ENCODE assay signal across 8 mouse cellular contexts in genomic region chr11:116218263-116218662, GRCm38 (mm10). TPM values are rescaled to one million over a fixed set of nuclear protein-coding genes. Genes with fewer than 3 reads are reported as not detected.
DNase-seq lines count a peak whose midpoint lies in the region; ATAC-seq and TF ChIP-seq lines count a peak whose summit lies in the region.

No protein-coding gene starts in this region.

- no peak for TF ChIP-seq CTCF in gastrocnemius, adult 2 months (IDR thresholded peaks at IDR 0.05)
- no peak for TF ChIP-seq CTCF in thymus, adult 2 months (IDR thresholded peaks at IDR 0.05; ENCODE audit: borderline replicate concordance, control insufficient read depth, extremely low read depth, insufficient read depth, low read length, poor library complexity)

- no peak for ATAC-seq in forebrain, embryonic 12.5 days (ENCODE audit: low FRiP score)
- no peak for ATAC-seq in intestine, embryonic 14.5 days (replicated peaks; ENCODE audit: low FRiP score, low TSS enrichment, low read depth)

- peaks cover 8% of the 10 kb centered on the region; the same call in 1 of the 2 replicates for H3K9me3 ChIP-seq in forebrain, embryonic 12.5 days
- no peaks in the 10 kb centered on the region for H3K9me3 ChIP-seq in intestine, embryonic 14.5 days (ENCODE audit: control insufficient read depth, low read length)

- intact Hi-C loops in gastrocnemius, adult 2 months (cut with DNase I) = no loop called here

- H3K4me3 ChIP-seq in gastrocnemius, adult 2 months = no peak overlapping the region
- H3K4me3 ChIP-seq in forebrain, embryonic 12.5 days (replicated peaks) = no peak overlapping the region
- H3K4me3 ChIP-seq in intestine, embryonic 14.5 days (ENCODE audit: low read depth, low read length) = no peak overlapping the region
- no peak overlapping the region for H3K4me3 ChIP-seq in thymus, adult 2 months (ENCODE audit: control insufficient read depth, insufficient read depth, low read length)

- H3K36me3 ChIP-seq in forebrain, embryonic 12.5 days (replicated peaks) = no peaks in the 10 kb centered on the region
- H3K36me3 ChIP-seq in intestine, embryonic 14.5 days (ENCODE audit: control insufficient read depth, insufficient read depth, low read length) = no peaks in the 10 kb centered on the region
- H3K36me3 ChIP-seq in thymus, adult 2 months (ENCODE audit: control insufficient read depth, insufficient read depth, low read length) = no peaks in the 10 kb centered on the region

- peak overlapping the region; percentile 78 for H3K27ac ChIP-seq in gastrocnemius, adult 2 months
- peak overlapping the region; percentile 60 for H3K27ac ChIP-seq in forebrain, embryonic 12.5 days
- H3K27ac ChIP-seq in intestine, embryonic 14.5 days (ENCODE audit: low read depth) = peak overlapping the region; percentile 70
- no peak overlapping the region for H3K27ac ChIP-seq in thymus, adult 2 months (ENCODE audit: control insufficient read depth, insufficient read depth, low read length)

- TF ChIP-seq POLR2A in thymus, adult 2 months (IDR thresholded peaks at IDR 0.05; ENCODE audit: control insufficient read depth, extremely low read depth, insufficient read depth, low read length, poor library complexity) = no peak

- WGBS in forebrain, embryonic 12.5 days = 87% methylated on average over 2 of the region's 2 CpGs
- 79% methylated on average over 2 of the region's 2 CpGs for WGBS in intestine, embryonic 14.5 days
- 76% methylated on average over 2 of the region's 2 CpGs for WGBS in thymus, adult 2 months

- peaks cover 25% of the 10 kb centered on the region for H3K4me1 ChIP-seq in forebrain, embryonic 12.5 days
- H3K4me1 ChIP-seq in intestine, embryonic 14.5 days (replicated peaks; ENCODE audit: control insufficient read depth, insufficient read depth, low read length) = peaks cover 29% of the 10 kb centered on the region
- H3K4me1 ChIP-seq in thymus, adult 2 months (replicated peaks; ENCODE audit: control insufficient read depth, insufficient read depth, low read length) = peaks cover 15% of the 10 kb centered on the region

- no peak overlapping the region for H3K4me2 ChIP-seq in forebrain, embryonic 12.5 days
- no peak overlapping the region for H3K4me2 ChIP-seq in intestine, embryonic 14.5 days (ENCODE audit: low read length)

- H3K27me3 ChIP-seq in forebrain, embryonic 12.5 days = peaks cover 28% of the 10 kb centered on the region
- H3K27me3 ChIP-seq in intestine, embryonic 14.5 days (replicated peaks; ENCODE audit: control insufficient read depth, insufficient read depth, low read length) = peaks cover 13% of the 10 kb centered on the region; the same call in 1 of the 2 replicates
- no peaks in the 10 kb centered on the region for H3K27me3 ChIP-seq in thymus, adult 2 months (ENCODE audit: control insufficient read depth, insufficient read depth, low read length)

- peak overlapping the region; percentile 14; the same call in 1 of the 2 replicates for H3K9ac ChIP-seq in forebrain, embryonic 12.5 days
- H3K9ac ChIP-seq in intestine, embryonic 14.5 days (ENCODE audit: low read length) = no peak overlapping the region

- DNase-seq in gastrocnemius, adult 2 months = no peak
- no peak for DNase-seq in gastrocnemius, postnatal 10 days
- no peak for DNase-seq in intestine, embryonic 14.5 days (ENCODE audit: low spot score)
- peak; percentile 38 for DNase-seq in lung, postnatal 14 days
- no peak for DNase-seq in urinary bladder, postnatal 10 days (ENCODE audit: low spot score)
- no peak for DNase-seq in thymus, adult 2 months
- DNase-seq in left cerebral cortex, adult 9 months (ENCODE audit: low spot score in 2 of 2) = no peak

RNA-seq across cellular contexts. Expression of gene Acox1, which starts 19.4 kb away (rescaled TPM):
- total RNA-seq in gastrocnemius, adult 2 months (2021) = 100 to 1,000 TPM in 1 of 2 experiments, 10 to 100 TPM in 1; 79.8 to 118 TPM
- 10 to 100 TPM; 39.1 to 41.4 TPM for total RNA-seq in gastrocnemius, postnatal 10 days (2021)
- 36.0 and 36.8 TPM in 2 replicates for polyA plus RNA-seq in forebrain, embryonic 12.5 days (2016; fragmentation: Nextera tagmentation; extraction: Ambion mirVana)
- polyA plus RNA-seq in intestine, embryonic 14.5 days (2014; fragmentation: Nextera tagmentation; extraction: Ambion mirVana) = 33.3 and 35.1 TPM in 2 replicates
- 39.2 and 44.2 TPM in 2 replicates for polyA plus RNA-seq in thymus, adult 2 months (2012; rRNA removed)

RNA-seq across cellular contexts. Expression of gene Ten1, which starts 19.6 kb away (rescaled TPM):
- 10 to 100 TPM; 14.3 to 17.1 TPM for total RNA-seq in gastrocnemius, adult 2 months (2021)
- total RNA-seq in gastrocnemius, postnatal 10 days (2021) = 10 to 100 TPM; 28.5 to 31.3 TPM
- polyA plus RNA-seq in forebrain, embryonic 12.5 days (2016; fragmentation: Nextera tagmentation; extraction: Ambion mirVana) = 55.9 and 57.4 TPM in 2 replicates
- 88.8 and 93.2 TPM in 2 replicates for polyA plus RNA-seq in intestine, embryonic 14.5 days (2014; fragmentation: Nextera tagmentation; extraction: Ambion mirVana)
- 56.5 and 57.0 TPM in 2 replicates for polyA plus RNA-seq in thymus, adult 2 months (2012; rRNA removed)

RNA-seq across cellular contexts. Expression of gene Evpl, which starts 19.6 kb away (rescaled TPM):
- under 1 TPM in 1 of 2 experiments, not detected in 1; 0.14 TPM for total RNA-seq in gastrocnemius, adult 2 months (2021)
- under 1 TPM; 0.09 to 0.34 TPM for total RNA-seq in gastrocnemius, postnatal 10 days (2021)
- polyA plus RNA-seq in forebrain, embryonic 12.5 days (2016; fragmentation: Nextera tagmentation; extraction: Ambion mirVana) = 0.61 and 0.65 TPM in 2 replicates
- 3.2 and 3.7 TPM in 2 replicates for polyA plus RNA-seq in intestine, embryonic 14.5 days (2014; fragmentation: Nextera tagmentation; extraction: Ambion mirVana)
- polyA plus RNA-seq in thymus, adult 2 months (2012; rRNA removed) = 3.2 and 3.7 TPM in 2 replicates

RNA-seq across cellular contexts. Expression of gene Fbf1, which starts 50.3 kb away (rescaled TPM):
- 10 to 100 TPM; 10.5 to 11.5 TPM for total RNA-seq in gastrocnemius, adult 2 months (2021)
- 10 to 100 TPM; 13.8 to 18.2 TPM for total RNA-seq in gastrocnemius, postnatal 10 days (2021)
- polyA plus RNA-seq in forebrain, embryonic 12.5 days (2016; fragmentation: Nextera tagmentation; extraction: Ambion mirVana) = 80.8 and 85.2 TPM in 2 replicates
- polyA plus RNA-seq in intestine, embryonic 14.5 days (2014; fragmentation: Nextera tagmentation; extraction: Ambion mirVana) = 22.8 and 23.3 TPM in 2 replicates
- 30.0 and 30.3 TPM in 2 replicates for polyA plus RNA-seq in thymus, adult 2 months (2012; rRNA removed)

RNA-seq across cellular contexts. Expression of gene Srp68, which starts 55.8 kb away (rescaled TPM):
- 10 to 100 TPM; 87.7 to 89.2 TPM for total RNA-seq in gastrocnemius, adult 2 months (2021)
- total RNA-seq in gastrocnemius, postnatal 10 days (2021) = 10 to 100 TPM; 74.6 to 77.9 TPM
- 84.8 and 86.5 TPM in 2 replicates for polyA plus RNA-seq in forebrain, embryonic 12.5 days (2016; fragmentation: Nextera tagmentation; extraction: Ambion mirVana)
- polyA plus RNA-seq in intestine, embryonic 14.5 days (2014; fragmentation: Nextera tagmentation; extraction: Ambion mirVana) = 78.1 and 83.2 TPM in 2 replicates
- polyA plus RNA-seq in thymus, adult 2 months (2012; rRNA removed) = 69.1 and 72.0 TPM in 2 replicates
